Comparison of ENCODE assay signal across 19 mouse cellular contexts in the genomic region with DNA sequence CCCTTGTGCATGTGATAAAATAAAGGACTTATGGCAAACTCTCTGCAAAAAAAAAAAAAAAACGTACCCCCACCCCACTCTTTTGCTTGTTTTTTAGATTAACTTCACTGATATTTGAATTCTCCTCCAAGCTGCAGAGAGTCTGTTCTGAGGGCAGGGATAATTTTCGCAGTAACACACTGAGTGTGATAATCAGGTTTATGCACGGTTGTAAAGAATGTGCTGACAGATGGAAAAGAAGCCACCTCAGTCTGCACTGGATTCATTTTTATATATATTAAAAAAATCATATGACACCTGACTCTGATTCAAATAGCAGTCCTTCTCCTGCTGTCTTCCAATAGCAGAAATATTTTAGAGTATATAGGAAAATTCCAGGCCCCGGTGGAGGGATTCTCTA.
"Had no signal": no experiment of that assay in that cellular context is flagged by ENCODE, and none has a peak within 500 bp of the region (broad histone marks: within the 10 kb centered on the region; RNA-seq: fewer than 3 reads in every experiment).

No protein-coding gene starts in this region.

- H3K27ac ChIP-seq: liver, embryonic 12.5 days; liver, embryonic 14.5 days; midbrain, embryonic 10.5 days; midbrain, embryonic 12.5 days; neural tube, embryonic 12.5 days; neural tube, embryonic 15.5 days had no signal

- DNase-seq: lung, adult 18-20 months; lung, embryonic 14.5 days; lung, postnatal 10 days; lung, postnatal 4 days; retina, postnatal 1 day; right cerebral cortex, adult 18-20 months; right cerebral cortex, postnatal 25 days; right cerebral cortex, postnatal 4 days; spleen, adult 18-20 months; thymus, adult 18-20 months; thymus, postnatal 14 days; thymus, postnatal 36 days had no signal

- H3K27me3 ChIP-seq: liver, embryonic 12.5 days; midbrain, embryonic 12.5 days; neural tube, embryonic 12.5 days; neural tube, embryonic 15.5 days had no signal

- ATAC-seq: liver, embryonic 12.5 days had no signal

- H3K4me3 ChIP-seq: liver, embryonic 12.5 days; midbrain, embryonic 10.5 days; midbrain, embryonic 12.5 days; myocyte; neural tube, embryonic 12.5 days; neural tube, embryonic 15.5 days had no signal

- H3K36me3 ChIP-seq: liver, embryonic 12.5 days; midbrain, embryonic 10.5 days; midbrain, embryonic 12.5 days; neural tube, embryonic 12.5 days; neural tube, embryonic 15.5 days had no signal

- H3K4me2 ChIP-seq: liver, embryonic 12.5 days; lung, embryonic 14.5 days; midbrain, embryonic 12.5 days; neural tube, embryonic 12.5 days; neural tube, embryonic 15.5 days had no signal

- H3K9me3 ChIP-seq: liver, embryonic 12.5 days; midbrain, embryonic 10.5 days; midbrain, embryonic 12.5 days; neural tube, embryonic 12.5 days; neural tube, embryonic 15.5 days had no signal

- H3K4me1 ChIP-seq: liver, embryonic 12.5 days; midbrain, embryonic 10.5 days; midbrain, embryonic 12.5 days had no signal

- H3K9ac ChIP-seq: liver, embryonic 12.5 days; liver, embryonic 14.5 days; lung, embryonic 14.5 days; midbrain, embryonic 12.5 days; neural tube, embryonic 12.5 days; neural tube, embryonic 15.5 days had no signal
